Mouse (Mus musculus): ENCODE data around the gene Gtdc1.

GRCm38 (mm10) chr2:44956232-44956631, 28.8 kb upstream of the Gtdc1 start:
- TF ChIP-seq POLR2A (IDR thresholded peaks at IDR 0.05; ENCODE audit: low read depth, low read length) (no peak), CTCF (conservative IDR thresholded peaks at IDR 0.05; ENCODE audit: insufficient read depth, insufficient read length, low read depth, low read length) (no peak)
